Mouse (Mus musculus) hematopoietic stem cell, adult 5-6 weeks (primary cell): ENCODE measurements around the gene Zfp85. TPM values are rescaled to one million over a fixed set of nuclear protein-coding genes. Genes with fewer than 3 reads are reported as not detected.
A peak's percentile ranks its signal among the peaks of the same experiment; 100 is the strongest.
"Not testable (repeated sequence)": the region's sequence is repeated elsewhere in the genome, so short reads cannot be mapped to it uniquely, and the experiment has no call there.

ENCODE experiments used
- ATAC-seq, 2 experiments: fragments of 125-278 bp in 1 of 2; replicated peaks in 1 of 2; 2 replicates each; pipeline ENCODE4 v1.8.0; 2016 to 2017; ENCODE audit warnings: inconsistent platforms in 2 of 2, mild to moderate bottlenecking in 2 of 2, moderate number of reproducible peaks in 2 of 2, low read depth in 1 of 2, moderate TSS enrichment in 1 of 2; ENCODE audit not compliant: low FRiP score in 2 of 2, poor library complexity in 2 of 2, severe bottlenecking in 2 of 2, insufficient read depth in 1 of 2, low TSS enrichment in 1 of 2
- total RNA-seq: library from RNA; stranded (forward); fragments of 172-1452, 232-1000 nt; gene quantifications from 2 replicates; pipeline ENCODE4 v1.2.3, GENCODE M21; 2017

The Zfp85 gene
- 8.0 and 13.4 TPM in 2 replicates for total RNA-seq

DNA sequence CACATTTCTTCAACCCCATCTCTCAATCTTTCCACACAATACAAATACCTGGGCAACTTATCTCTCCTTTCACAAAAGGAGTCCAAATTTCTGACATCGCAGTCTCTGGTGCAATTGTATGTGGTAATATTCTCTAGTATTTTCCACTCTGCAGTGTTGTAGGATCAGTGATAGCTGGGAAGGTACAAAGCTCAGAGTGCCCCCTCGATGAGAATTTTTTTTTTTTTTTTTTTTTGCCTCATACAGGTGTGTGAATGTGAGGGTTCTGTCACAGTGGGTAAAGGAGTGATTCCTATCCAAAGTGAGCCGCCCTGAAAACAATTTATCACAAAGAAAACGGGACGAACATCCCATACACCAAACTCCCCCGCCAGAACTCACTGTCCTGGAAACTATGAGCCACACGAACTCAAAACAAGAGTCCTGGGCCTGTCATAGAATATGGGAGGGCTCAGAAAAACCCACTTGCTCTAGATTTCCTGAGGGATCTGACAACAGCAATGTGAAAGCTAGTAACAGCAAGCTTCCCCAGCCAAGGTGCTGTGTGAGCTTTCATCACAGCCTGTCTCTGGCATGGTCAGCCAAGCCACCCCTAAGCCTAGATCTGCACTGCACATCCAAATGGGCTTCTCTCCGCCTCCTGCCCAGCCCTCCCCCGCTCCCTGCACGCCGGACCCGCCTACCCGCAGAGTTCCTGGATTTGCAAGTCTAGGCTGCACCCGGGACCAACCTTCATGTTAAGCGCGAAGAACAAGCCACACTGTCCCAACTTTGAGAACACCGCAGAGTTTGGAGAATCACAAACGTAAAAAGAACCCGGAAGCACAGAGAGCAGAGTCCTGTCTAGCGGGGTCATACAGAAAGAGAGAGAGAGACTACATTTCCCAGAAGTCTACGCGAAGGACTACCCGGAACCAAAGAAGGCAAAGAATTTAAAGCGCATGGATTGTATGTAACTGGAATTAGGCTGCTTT, at the start of gene Zfp85:
Zfp85 (minus strand) TSS at position 896 of the 974 bp plus-strand sequence.
- peak; percentile 97 to 98 for ATAC-seq

DNA sequence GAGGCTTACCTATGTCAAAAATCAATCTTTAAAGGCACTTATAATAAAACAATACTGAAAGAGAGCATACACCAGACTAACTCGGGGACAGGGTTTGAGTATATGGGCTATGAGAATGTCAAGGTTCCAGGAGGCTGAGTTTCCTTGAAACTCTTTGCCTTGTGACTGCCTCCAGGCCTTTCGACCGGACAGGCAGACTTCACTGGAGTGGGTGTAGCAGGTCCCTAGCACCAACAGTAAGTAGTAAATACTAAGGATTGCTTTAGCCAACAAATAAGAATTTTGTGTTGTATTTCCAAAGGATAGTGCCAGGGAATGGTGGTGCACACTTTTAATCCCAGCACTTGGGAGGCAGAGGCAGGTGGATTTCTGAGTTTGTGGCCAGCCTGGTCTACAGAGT, 44.1 kb upstream of the Zfp85 start:
- ATAC-seq, result not testable (repeated sequence)

DNA sequence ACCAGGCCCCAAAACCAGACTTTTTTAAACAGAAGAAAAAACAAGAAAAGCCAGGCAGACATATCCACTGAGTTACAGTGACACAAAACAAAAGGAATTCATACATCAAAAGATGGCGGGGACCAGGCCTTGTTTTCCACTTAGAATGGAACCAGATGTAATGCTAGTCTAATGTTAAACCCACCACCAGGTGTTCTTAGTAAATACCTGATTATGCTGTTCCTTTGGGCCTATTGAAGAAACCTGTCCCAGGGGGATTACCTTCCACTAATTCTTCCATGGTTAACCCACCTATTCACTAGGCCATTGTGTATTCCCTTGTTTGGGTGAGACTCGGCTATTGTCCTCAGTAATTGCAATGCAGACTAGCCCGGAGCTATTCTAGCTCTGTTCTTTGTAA, 43.6 kb upstream of the Zfp85 start:
- no peak for ATAC-seq

DNA sequence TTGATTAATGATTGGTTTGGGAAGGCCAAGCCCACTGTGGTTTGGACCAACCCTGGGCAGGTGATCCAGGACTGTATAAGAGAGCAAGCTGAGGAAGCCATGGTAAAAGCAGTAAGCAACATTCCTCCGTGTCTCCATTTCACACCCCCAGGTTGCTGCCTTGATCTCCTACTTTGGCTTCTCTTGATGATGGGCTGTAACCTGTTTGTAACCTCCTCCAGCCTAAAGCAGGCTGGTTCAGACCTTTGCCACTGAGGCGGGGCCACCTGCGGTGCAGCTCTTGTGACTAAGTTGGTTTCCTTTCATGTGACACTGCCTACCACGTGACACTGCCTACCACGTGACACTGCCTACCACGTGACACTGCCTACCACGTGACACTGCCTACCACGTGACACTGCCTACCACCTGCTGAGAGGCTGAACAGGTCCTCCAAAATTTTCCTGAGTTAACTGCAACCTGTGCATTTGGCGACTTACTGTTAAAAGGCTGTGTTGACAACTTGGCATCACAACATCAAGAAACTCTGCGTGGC, 37.0 kb upstream of the Zfp85 start:
- ATAC-seq, result no peak

DNA sequence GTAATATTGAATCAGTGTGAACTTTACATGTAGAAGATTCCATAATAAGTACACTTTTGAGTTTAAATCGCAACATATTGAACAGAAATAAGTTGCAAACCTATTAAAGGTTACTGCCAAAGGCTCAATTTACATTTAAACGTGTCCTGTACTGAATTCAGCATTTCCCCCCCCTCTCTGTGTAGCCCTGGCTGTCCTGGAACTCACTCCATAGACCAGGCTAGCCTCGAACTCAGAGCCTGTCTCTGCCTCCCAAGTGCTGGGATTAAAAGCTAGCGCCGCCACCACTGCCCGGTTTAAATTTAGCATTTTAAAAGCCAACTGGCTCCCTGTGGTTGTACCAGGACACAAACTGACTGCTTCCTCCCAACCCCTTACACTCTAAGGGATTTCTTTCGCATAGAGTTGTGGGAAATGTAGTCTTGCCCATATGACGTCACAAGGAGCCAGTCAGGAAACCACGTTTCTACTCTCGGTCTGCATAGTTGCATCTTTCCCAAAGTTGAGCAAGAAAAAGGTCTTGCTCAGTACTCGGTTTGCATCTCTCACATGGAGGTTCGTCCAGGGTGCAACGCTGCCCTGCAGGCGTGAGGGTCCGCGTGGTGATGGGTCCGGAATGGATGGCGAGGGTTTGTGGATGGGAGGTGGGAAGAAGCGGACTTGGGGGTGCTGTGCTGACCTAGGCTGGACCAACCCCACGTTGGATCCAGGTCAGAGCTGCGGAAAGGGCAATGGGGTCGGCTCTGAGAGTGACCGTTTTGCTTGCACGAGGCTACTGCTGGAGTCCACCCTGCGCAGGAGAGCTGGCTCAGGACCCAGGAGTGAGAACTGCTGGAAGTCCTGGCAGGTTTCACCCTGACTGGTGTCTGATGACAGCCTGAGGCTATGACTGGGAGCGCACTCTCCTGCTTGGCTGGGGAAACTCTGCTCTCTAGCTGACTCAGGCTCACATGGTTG, 24.5 kb upstream of the Zfp85 start, which contains the start of gene Zfp493:
Zfp493 (plus strand) TSS at position 429 of the 957 bp plus-strand sequence.
- ATAC-seq, result peak; percentile 98 to 99

DNA sequence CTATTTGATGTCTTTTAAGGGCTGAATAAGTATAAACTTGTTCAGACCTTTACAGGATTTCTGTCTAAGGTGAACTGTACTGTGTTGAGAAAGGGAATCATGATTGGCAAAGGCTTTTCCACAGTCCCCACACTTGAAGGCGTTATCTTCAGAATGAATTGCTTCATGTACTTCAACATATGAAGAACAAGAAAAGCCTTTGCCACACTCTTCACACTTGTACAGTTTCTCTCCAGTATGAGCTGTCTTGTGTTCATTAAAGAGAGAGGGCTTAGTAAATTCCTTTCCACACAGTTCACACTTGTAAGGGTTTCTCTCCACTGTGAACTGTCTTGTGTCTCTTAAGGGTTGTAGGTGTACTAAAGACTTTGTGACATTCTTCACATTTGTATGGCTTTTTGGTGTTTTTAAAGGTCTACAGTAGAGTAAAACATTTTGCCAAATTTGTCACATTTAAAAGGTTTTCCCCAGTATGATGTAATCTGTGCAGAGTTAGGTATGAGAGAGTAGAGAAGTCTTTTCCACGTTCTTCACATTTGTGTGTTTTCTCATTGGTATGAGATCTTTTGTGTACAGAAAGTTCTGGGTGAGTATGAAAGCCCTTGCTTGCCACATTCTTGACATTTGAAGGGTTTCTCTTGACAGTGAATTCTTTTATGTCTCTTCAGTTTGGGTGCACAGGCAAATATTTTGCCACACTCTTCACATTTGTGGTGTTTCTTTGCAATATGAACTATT, 8.2 kb upstream of the Zfp85 start:
- ATAC-seq, result no peak

DNA sequence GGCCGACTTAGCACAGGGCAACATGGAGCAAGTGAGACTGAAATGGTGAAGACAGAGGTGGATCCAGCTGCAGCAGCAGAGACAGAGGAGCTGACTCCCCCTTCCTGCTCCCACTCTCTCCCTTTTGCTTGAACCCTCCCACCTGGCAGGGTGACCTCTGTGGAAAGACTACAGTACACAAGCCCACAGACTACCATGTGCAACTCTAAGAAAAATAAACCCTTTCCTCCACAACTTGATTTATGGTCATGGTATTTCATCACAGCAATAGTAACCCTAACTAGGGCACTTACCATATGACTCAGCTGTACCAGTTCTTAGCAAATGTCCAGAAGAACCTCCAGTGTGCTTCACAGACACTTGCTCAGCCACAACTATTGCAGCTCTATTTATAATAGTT, 4.9 kb upstream of the Zfp85 start:
- ATAC-seq, result no peak

DNA sequence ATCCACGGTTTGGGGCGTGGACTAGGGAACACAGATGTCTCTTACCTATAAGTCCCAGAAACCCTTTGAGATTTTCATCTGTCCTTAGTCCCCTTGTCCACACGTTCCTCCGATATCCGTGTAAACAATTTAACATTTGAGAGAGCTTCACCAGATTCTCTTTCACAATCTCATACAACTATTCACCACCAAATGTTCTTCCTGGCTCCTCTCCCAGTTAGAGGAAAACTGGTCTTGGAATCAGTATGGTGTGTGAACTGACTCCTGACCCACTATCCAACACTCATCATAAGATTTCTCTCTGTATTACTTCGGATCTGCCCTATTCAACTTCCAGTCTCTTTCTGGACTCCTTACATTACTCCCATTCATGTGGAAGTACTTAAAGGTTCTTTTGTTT, 733 bp upstream of the Zfp85 start:
- ATAC-seq, result no peak

DNA sequence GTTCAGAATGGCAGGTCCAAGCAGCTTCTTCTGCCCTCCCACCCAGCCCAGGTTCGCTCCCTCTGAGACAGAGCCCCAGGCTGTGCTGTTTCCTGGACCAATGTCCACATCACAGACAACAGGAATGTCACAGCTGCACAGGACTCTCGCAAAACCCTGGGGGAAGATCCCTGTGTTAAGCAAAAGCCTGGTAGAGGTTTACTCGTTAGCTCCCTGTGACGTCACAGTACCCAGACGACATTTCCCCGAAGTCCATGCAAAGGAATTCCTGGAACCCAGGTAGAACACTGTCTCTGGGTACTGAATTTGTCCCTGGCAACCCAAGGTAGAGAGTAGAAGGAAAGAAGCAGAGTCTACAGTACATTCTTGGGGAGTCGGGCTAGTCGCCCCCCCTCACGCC, 11.1 kb downstream of the Zfp85 start:
- ATAC-seq, result no peak

DNA sequence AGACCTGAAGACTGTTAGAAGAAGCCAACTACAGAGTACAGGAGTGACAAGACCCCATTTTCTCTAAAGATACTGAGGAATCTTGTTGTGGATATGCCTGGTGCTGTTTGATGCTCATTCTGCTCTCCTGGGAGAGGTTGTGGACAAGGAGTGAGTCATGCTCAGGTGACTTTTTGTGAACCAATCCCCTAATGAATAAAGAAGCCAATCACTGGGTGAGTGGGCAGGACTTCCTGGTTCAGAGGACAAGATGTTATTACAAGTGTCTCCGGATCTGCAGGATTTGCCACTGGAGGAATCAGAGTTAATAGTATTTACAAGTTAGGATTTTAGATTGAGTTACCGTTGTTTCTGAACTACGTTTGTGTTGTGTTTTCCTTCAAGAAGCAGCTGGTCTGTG, 12.1 kb downstream of the Zfp85 start:
- no peak for ATAC-seq

DNA sequence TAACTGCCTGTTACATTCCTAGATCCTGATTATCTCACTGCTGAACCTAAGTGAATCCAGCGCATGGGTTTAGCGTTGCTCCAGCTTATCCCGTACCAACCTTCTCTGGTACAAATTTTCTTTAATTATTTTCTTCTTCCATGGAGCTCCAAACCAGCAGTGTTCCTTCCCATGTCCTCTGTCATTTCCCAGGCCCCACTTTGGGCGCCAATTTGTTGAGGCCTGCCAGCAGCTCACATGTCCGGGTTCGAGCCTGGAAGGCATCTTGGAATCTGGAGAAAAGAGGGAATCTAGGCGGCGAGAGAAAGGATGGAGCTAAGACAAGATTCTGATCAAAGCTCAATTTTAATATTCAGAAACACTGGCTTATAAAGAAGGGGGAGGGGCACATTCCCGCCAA, 20.6 kb downstream of the Zfp85 start:
- not testable (repeated sequence) for ATAC-seq

DNA sequence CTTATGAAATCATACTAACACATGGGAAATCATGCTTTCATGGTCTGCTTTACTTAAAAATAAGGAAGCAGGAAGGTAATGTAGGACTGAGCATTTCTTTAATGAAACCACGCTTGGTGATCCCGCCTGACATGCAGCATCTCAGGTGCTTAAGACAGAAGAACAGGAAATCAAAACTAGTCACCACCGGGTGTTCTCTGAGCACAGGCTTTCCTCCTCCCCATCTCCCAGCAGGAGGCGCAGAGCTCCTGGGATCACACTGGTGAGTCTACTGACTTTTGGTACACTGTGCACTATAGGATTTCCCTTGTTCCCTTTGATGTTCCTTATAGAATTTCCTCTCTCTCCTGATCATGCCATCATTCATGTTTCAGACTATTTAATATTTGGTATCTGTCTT, 25.6 kb downstream of the Zfp85 start:
- peak; percentile 62 to 63 for ATAC-seq

DNA sequence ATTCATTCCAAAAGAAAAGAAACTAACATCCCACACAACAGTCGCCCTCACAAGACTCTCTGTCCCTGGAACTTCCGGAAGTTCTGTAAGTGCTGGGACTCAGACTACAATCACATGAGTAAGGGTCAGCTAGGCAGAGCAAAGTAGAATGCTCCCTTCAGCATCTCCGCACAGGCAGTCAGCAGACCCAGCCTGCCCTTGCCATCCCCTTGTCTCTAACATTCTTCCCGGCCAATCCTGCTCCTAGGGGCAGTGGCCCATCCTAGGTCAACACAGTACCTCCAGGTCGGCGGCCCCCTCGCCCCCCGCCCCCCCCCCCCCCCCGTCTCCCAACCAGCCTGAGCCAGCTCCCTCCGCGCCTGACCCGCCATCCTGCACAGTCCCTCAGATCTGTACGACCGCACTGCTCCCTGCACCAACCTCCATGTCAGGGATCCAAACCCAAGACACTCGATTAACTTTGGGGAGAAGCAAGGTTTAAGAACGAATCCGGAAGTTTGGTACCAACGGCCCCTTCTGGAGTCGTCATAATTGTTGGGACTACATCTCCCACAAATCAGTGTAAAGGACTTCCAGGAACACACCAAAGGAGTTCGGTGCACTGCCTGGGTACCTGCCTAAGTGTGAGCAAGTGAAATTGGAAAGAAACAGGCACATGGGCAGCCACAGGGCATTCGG, 26.2 kb downstream of the Zfp85 start, which contains the start of gene Zfp65:
Zfp65 (minus strand) TSS at position 533 of the 678 bp plus-strand sequence.
- ATAC-seq, result peak; percentile 57 to 65

DNA sequence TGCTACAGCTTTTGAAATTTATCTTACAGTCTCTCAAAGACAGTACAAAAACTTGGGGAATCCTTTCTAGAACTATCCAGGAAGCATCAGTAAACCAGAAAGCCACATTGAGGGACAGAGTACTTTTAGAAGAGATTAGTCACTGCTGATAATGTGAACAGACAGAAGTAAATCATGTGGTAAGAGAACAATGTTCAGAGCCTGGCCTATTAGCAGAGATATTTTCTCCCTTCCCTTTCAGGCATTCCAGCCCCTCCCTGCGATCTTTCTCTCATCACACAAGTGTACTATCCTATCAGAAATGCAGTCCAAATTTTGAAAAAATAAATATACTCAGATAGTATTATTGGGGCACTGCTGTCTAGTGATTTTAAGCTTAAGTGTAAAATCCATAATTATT, 26.9 kb downstream of the Zfp85 start:
- ATAC-seq, result no peak

DNA sequence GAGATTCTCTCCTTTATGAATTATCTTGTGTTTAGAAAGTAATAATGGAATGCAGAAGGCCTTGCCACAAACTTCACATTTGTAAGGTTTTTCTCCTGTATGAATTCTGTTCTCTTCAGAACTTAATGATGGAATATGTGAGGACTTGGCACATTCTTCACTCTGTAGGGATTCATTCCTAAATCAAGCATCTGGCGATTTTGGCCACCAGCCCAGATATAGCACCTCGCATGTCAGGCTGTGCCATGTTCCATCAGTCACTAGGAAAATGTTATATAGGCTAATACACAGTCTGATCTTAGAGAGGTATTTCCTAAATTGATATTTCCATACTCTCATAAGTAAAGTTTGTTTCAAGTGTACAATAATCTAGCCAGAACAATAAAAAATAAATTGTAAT, 29.7 kb downstream of the Zfp85 start:
- not testable (repeated sequence) for ATAC-seq

DNA sequence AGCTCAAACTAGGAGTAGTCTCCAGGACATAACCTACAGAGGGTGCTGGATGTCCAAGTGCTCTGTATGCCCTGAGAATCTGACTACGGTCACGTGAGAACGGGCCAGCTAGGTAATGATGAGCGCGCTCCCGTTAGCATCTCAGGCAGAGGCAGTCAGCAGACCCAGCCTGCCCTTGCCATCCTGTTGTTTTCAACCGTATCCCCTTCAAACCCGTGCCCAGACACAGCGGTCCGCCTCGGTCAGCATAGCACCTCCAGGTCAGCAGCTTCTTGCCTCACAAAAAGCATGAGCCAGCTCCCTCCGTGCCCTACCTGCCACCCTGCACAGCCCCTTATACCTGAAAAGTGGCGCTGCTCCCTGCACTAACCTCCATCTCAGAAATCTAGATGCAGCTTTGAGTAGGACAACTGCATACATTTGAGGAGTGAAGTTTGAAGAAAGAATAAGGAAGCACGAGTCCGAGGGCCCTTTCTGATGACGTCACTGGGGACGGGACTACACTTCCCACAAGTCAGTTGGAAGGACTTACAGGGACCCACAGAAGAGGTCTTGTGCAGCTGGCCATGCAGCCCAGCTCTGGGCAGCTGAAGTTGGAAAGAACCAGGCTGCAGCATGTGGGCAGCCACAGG, 31.1 kb downstream of the Zfp85 start:
- peak; percentile 96 to 97 for ATAC-seq
